Mouse (Mus musculus): Measurements from ENCODE around the gene Gm3336.
A peak's percentile ranks its signal among the peaks of the same experiment; 100 is the strongest.

Gm3336 gene

DNA sequence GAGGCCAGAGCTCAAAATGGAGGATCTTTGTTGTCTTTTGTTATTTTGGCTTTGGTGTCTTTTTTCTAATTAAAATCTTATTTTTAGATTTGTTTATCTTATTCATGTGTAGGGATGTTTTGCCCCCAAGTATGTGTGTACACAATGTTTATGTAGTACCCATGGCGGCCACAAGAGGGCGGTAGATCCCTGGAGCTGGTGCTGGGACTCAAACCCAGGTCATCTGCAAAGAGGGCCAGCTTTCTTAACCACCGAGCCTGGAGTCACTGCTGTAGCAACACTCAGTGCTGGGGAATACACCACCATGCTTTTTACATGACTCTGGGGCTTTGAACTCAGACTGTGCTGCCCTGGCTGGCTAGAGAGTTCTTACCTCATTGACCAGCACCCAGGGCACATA lies 45.0 kb downstream of the Gm3336 start:
- peak in 1 of 2 experiments; percentile 74 for DNase-seq (ENCODE audit: low spot score in 2 of 2)

GRCm38 (mm10) chr8:70764026-70764425 lies 45.7 kb downstream of the Gm3336 start:
- no peak for DNase-seq (ENCODE audit: low spot score in 2 of 2)

DNA sequence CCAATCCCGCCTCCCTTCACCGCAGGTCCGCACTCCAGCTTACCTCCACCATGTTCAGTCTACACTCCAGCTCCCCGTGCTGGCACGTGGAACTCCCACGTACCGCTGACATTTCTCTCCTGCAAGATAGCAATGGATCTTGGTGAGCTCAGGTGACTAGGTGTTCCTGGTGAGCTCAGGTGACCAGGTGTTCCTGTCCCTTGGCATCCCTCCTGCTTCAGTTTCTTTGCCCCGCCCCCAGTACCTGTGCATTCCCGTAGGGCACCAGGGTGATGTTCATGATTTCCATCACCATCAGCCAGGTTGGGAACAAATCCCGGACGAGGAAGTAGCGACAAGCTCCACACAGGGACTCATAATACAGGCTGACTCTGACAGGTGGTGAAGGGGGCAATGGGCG lies 46.3 kb downstream of the Gm3336 start:
- no peak for DNase-seq (ENCODE audit: low spot score in 2 of 2)

- no peak for DNase-seq (ENCODE audit: low spot score in 2 of 2)
These were observed 47.0 kb downstream of the Gm3336 start for GRCm38 (mm10) chr8:70765329-70765728.

DNA sequence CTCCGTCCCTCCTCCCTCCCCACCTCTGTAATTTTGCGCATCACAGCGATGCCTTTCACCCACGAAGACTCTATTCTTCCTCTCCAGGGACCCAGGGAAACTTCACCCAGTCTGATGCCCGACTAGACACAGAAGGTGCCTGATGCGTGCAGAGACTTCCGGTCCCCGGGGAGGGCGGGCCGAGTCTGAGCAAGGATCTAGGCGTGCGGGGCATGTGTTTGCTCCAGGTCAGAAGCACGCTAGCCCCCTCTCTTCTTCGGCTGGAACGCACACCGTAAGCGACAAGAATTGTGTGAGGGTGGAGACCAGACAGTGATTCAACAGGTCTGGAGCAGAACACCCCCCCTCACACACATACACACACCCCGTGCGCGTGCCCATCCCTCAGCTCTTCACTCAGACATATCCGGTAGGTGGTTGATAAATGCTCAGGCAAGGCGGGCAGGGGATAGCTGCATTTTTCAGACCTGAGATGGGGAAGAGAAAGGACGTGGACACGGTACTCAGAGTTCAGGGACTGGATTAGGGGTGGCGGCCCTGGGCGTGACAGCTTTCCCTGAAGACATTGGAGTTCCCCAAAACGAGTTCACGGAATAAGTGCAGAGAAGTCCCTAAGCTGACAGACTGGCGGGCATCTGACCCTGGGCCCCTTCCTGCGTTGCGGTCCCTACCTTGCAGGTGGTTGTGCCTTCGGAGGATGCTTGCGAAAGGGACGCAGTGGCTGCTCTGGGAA lies 47.7 kb downstream of the Gm3336 start:
- DNase-seq (ENCODE audit: low spot score in 2 of 2): no peak

DNA sequence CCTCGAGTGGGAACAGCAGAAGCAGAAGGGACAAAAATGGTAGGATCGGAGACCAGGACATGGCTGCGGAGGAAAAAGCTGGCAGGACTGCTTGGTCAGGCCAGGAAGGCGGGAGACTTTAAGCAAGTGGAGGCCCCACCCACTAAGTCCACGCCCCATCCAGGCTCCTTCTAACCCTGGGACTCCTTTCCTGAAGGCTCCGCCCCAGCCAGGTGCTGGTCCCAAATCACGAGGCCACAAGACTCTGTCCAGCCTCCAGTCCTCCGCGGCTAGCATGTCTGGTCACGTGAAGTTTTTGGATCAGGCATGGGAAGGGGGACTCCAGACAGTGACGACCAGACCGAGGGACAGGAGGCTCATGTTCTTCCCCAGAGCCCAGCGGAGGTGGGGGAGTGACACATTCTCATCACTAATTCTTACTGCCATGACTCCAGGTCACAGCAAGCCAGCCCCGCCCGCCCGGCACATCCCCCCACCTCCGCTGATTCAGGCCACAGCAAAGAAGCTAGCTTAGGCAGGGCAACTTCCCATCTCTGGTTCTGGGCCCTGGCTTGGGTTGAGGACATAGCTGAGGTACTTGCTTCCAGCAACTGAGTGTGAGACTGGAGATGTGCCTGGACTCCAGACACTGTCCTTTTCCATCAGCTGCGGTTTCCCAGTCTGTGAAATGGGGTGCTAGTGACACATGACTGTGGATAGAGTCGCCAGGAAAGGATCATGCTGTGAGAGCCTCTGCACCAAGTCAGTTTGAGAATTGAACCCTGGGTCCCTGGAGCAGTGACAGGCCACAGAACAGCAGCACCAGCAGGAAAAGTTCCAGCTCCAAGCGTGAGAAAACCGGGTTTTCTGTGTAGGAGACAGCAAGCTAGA lies 48.5 kb downstream of the Gm3336 start:
- no peak for DNase-seq (ENCODE audit: low spot score in 2 of 2)

DNA sequence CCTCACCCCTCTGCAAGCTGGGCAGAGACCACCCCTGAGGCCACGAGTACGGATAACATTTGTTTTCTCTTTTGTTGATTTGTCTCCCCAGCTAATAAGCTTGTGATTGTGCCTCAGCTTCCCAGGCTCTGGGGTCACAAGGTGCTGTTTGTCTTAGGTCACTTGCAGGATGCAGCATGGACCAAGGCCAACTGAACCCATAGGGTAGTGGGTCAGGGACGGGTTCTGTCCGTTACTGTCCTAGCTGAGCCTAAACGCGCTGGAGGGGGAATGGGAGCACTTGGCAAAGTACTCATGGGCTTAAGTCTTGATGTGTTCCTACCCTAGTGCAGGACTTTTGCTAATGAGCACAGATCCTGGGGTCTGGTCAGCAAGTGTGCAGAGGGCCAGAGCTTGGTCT lies 49.2 kb downstream of the Gm3336 start:
- DNase-seq (ENCODE audit: low spot score in 2 of 2): no peak

DNA sequence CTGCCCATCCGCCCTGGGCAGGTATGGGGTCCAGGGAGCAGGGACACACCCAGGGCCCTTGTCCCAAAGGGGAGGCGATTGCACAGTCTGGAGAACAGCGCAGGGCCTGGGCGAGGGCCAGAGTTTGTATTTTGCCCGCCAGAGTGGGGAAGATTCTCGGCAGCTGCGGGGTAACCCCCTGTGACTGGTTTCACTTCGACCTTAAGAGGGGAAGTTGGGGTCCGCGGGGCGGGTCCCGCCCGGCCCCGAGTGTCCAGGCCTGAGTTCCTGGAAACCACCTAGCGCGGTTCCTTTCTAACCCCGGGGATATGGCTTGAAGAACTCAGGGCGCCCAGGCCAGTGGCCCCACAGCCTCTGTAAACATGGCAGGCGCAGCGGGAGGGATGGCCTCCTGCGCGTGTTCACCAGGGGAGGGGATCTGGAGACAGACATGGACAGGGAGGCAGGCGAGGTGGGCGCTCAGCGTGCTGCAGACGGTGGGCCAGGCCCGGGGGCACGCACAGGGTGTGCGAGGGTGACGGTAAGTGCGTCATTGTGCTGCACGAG lies 50.0 kb downstream of the Gm3336 start:
- no peak for DNase-seq (ENCODE audit: low spot score in 2 of 2)

GRCm38 (mm10) chr8:70768956-70769355 lies 50.6 kb downstream of the Gm3336 start:
- no peak for DNase-seq (ENCODE audit: low spot score in 2 of 2)

- peak; percentile 95 to 98 for DNase-seq (ENCODE audit: low spot score in 2 of 2)
These were observed 51.0 kb downstream of the Gm3336 start for GRCm38 (mm10) chr8:70769359-70769758.

DNA sequence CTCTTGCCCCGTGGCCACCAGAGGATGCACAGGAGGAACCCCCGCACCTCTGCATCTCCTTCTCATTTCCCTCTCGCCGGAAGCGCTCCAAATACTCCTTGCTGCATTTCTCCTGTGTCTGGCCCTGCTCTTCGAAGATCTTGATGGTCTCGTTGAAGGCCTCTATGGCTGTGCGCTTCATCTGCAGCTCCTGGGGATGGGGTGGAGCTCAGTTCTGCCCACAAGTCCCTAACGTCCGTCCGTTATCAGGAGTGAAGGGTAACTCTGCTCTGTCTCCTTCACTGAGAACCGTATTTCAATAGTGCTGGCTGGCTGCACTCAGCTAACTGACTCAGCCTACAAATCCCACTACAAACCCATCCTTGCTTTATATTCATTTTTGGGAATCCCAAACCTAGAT lies 51.5 kb downstream of the Gm3336 start:
- DNase-seq (ENCODE audit: low spot score in 2 of 2): no peak

DNA sequence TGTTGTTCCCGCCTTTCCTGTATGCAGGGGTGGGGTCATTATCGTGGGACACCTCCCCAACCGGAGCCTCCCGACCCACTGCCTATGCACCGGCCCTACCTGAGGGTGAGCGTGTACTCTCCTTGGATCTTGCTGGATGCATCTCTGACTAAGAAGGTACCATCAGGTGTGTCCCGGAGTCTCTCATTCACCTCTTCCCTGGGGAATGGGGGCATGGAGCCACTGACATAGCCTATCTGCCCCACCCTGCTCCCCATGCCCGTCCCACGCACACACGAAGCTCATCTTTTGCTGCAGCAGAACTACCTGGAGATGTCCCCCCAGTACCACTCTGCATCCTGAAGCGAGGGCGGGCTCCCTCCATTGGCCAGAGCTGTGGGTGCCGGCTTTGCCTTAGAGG lies 52.4 kb downstream of the Gm3336 start:
- DNase-seq (ENCODE audit: low spot score in 2 of 2): no peak

DNA sequence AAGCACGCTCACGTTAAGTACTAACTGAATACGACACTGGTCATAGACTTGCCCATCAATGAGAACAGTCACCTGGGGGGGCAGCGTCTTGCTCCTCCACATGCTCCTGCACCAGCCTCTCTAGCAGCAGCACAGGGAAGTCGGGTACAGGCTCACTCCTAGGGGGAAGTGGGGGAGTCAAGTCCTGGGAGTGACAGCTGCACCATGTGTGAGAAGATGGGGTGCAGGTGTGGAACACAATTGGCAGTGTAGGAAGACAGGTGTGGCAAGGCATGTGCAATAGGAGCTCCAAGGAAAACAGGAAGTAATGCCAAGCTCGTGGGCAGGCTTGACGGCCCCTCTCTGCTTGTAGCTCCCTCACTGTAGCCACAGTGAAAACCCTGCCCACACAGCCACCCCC lies 52.9 kb downstream of the Gm3336 start:
- no peak for DNase-seq (ENCODE audit: low spot score in 2 of 2)

DNA sequence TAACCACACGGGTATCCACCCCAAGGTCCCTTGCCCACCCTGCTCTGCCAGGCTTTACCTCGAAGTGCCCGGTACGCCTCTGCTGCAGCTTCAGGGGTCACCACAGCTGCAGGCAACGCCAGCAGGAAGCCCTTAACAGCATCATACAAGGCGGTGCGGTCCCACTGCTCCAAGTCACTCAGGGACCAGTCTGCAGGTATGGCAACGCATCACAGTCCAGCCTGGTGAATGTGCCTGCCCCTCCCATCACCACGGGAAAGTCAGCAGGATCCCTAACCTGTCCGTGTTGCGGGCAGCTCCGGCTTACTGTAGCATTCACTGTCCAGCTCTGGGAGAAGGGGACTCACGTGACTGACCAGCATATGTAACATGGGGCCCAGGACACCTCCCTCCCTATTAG lies 53.7 kb downstream of the Gm3336 start:
- no peak for DNase-seq (ENCODE audit: low spot score in 2 of 2)
